Mouse (Mus musculus): ENCODE measurements around the gene Acod1.

GRCm38 (mm10) chr14:103072731-103073130, 26.0 kb downstream of the Acod1 start:
- no peak for TF ChIP-seq CTCF (IDR thresholded peaks at IDR 0.05; ENCODE audit: low read depth, low read length)
- no peak for TF ChIP-seq POLR2A (IDR thresholded peaks at IDR 0.05; ENCODE audit: extremely low read depth, insufficient read depth, low read length)

Measured in liver, adult 2 months (tissue).